Mouse (Mus musculus): ENCODE measurements at regions not wholly inside any gene's neighbourhood (a gene's known extent, or its start where the extent isn't known, plus 50 kb on each side); places are given as distances from the start of the nearest gene placed in this dataset.

DNA sequence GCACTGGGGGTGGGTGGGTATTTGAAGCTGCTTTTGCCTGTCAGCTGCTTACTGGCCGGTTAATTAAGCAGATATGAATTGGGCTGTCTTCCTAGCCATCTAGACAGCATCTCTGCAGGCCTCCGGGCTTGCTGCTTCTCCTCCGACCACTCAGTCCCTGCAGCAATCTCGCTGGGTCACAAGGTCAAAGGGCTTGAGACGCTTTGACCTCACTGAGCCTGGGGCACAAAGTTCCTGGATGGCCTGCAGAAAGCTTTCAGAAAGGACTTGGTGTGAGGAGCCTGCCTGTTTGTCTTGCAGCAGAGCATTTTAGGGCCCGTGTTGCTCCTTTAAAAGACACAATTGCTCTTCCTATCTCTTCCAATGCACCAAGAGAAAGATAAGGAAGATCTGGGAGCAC, 83.7 kb upstream of the Ppp2r5a start:
- no peak for DNase-seq

DNA sequence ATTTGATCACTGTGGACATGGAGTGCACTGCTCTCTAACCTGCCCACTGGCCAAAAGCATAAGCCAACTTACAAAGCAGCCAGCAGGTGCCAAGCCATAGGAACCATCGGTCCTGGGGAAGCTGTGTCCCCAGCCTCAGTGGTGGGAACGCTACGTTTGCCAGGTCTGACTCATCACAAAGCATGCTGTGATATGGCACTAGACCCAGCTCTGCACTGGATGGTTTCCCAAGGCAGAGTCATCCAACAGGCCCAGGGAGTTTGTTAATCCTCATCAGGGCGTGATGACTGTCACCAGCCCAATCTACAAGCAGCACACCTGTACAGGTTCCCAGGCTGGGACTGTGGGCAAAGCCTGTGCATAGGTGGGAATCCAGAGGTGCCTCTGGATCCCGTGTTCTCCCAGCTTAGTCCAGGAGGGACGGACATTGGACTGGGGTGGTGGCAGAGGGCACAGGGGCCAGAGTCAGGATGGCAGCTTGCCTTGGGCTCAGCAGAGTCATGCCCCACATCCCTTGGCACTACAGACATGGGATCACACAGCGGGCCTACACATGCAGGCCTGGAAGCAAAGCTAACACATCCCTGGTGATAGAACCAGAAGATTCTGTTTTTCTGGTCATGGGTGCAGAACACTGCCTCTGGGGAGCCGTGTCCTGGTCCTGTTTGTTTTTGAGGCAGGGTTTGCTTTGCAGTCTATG, 81.8 kb upstream of the Ppp2r5a start:
- DNase-seq: peak in 1 of 2 experiments; percentile 42

DNA sequence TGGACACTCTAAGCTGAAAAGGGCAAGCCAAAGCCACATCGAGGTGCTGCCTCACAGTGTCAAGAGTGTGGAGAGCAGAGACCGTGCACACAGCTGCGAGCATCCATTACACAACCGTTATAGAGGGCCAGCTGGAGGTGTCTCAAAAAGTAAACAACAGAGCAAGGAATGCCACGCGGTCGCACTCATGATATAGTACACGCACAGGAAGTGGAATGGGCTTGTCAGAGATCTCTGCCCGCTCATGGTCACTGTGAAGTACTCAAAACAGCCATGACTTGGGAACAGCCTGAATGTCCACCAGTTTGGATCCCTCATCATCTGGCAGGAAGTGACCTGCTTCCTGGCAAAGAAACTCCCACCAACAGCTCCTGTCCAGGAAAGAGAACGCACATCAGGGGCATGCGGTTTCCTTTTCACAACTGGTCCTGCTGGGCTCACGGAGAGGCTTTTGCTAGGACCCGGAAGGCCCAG, 76.9 kb upstream of the Ppp2r5a start:
- DNase-seq: peak; percentile 71 to 89

DNA sequence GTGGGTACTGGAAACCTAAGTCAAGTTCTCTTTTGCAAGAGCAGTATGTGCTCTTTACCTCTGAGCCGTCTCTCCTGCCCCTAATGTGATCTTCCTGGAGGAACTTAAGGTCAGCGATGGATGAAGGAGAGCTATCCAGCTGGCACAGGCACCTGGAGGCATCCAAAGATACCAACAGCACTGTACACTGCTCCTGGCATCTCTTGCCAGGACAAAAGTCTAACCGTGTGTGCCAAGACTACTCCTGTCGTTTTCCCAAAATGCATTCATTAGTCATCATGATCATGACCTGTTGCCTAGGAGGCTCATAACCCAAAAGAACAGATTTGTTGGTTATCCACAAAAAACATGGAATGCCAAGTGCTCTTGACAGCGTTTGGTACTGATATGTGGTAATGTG, 69.5 kb upstream of the Ppp2r5a start:
- DNase-seq: peak in 1 of 2 experiments; percentile 10

DNA sequence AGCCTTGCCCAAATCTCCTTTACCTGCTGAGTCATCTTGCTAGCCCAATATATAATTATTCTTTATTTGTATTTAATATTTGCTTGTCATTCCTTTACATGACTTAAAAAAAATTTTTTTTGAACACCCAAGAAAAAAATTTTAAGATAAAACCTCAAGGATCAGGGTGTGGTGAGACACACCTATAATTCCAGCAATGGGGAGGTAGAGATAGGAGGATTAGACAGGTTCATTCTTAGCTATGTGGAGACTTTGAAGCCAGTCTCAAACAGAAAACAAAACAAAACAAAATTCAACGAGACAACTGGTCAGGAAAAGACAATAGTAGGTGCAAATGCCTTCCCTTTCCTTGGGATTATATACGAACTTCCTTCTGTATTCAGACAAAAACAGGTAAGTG, 68.4 kb upstream of the Ppp2r5a start:
- no peak for DNase-seq

DNA sequence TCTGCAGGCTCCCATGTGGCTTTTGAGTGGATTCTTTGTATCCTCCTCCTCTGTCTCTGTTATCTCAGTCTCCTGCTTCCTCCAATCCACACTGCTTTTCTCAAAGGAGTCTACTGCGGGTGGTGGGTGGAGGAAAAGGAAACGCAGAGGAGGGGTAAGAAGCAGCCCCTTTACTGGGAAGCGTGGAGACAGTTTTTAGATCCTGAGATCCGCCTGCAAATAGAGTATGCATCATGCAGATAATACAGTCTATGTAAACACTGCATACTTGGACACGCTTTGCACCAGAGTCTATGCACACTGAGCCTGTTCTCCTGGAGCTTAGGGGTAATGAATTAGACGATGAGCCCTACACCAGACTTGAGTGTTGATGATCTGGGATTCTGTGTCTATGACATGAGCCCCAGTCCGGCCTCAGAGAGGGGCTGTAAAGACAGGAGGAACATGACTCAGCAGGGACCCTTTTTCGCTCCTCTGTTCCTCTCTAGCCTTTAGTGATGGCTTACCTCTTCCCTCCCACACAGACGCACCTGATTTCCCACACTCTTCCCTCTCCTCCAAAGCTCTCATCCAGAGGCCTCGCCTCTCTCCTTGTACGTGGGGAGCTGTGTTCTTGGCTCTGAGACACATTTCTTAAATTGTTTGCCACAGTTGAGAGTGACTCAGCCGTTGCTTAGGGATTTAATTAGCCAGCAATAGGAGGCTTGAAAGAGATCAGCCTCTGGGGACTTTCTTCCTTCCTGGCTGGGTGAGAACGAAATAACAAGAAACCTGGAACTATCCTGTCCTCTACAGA, 67.3 kb upstream of the Ppp2r5a start:
- peak; percentile 72 to 88 for DNase-seq

DNA sequence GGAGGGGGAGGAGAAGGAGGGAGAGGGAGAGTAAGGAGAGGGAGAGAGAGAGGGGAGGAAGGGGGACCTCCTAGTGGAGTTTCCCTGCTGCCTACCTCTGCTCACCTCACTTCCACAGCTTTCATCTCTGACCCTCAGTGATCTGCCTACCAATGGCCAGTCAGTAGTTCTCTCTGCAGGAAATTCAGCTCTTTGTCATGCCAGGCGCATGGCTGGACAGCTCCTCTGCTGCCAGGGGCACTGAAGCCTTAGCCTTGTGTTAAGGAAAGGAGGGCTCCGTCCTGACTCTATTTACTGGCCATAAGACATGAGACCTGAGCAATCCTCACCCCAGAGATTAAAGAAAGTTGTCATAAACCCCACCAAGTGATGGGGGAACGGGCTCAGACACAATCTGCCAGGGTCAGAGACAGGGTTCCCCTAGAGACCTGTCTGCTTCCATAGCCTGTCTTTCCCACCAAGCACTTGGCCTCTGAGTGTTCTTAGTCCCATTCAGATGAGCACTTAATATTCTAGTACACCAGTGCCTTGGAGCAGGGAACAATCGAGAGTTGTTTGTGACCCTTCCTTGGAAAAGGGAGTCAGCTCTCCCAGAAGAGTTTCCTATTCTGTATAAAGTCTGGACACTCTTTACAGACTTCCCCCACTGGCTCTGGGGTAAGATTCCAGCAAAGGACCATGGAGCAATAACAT, 65.9 kb upstream of the Ppp2r5a start:
- DNase-seq: no peak

DNA sequence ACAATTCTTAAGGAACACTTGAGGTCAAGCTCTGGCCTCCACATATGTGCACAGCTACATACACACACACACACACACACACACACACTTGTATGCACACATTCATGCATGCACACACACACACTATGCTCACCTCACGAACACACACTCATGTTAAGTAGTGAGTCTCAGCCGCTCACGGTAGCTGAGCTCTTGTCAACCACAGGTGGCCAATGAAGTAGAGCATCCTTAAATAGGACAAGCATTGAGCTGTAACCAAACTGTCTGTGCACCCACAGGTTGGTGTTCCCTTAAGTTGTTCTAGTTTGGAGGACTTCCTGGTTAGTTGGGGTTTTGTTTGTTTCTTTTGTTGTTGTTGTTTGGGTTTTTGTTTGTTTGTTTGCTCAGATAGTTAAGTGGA, 63.2 kb upstream of the Ppp2r5a start:
- no peak for DNase-seq

DNA sequence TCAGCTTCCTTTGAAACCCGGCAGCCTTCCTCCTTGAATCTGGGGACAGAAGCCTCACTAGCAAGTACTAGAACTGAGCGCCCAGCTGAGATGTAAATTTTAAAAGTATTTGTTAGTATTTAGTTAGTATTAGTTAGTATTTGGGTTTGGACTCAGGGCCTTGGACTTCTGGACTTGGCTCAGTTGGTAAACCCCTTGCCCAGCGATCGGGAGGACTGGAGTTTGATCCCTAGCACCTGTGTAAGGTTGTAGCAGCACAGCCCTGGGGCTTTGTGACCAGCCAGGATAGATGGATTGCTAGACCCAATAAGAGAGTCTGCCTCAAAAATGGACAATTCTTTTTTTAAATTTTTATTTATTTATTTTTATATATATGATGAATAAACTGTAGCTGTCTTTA, 62.7 kb upstream of the Ppp2r5a start:
- DNase-seq: no peak

DNA sequence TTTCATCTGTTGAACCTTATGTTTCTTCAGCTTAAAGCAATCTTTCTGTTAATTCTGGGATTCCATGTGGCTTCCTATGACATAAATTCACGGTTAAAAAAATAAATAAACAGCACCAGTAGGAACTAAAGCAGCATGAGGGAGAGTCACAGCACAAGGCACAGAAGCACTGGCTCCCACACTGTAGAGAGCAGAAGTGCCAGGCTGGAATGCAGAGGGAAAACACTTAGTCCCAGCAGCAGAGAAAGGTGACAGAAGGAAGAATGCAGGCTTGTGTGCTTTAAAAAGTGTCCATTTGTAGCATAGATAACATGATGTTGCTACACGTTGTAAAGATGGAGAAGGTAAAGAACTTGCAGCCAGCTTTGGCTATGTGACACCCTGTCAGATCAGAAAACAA, 62.1 kb upstream of the Ppp2r5a start:
- DNase-seq: no peak

DNA sequence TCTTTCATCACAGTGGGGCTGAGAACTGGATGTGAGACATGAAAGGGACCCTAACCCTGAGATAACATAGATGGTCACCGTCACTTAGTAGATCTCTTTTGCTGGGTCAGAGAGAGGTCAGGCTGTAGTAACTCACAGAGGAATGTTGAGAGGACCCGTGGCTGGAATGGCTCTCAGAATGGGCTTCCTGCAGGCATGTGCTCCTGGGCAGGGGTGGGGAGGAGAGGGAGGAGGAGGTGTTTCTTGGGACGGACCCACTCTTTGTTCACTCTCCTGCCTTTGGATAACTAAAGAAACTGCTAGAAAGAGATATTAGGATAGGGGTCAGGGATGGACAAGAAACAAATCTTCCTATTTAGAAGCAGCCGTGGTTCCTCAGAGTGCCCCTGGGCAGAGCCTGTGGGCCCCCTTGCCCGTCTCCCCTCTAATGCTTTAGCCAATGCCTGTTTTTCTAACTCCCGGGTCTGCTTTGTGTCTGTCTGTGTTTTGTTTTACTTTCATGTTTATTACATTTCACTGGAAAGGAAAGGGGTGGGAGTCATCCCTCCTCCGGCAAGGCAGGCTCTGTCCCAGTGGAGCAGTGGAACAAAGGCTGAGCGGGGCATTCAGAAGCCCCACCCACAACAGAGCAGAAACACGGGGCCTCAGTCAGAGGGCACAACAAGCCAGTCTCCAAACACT, 58.9 kb upstream of the Ppp2r5a start:
- peak; percentile 60 to 81 for DNase-seq

DNA sequence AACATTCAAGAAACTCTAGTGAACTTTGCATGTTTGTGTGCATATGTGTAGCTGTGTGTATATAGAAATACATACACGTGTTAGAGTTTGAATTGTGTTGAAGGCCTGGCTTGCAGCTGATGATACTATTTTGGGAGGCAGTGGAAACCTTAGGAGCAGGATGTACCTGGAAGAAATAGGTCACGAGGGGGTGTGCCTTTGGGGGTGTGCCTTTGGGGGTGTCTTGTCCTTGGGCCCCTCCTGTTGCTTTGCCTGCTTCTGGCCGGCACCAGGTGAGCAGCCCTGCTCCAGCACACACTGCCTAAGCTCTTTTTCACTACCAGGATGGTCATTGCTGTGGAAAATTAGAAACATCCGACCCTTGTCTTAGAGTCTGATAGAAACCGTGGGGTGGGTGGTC, 56.0 kb upstream of the Ppp2r5a start:
- DNase-seq: no peak

DNA sequence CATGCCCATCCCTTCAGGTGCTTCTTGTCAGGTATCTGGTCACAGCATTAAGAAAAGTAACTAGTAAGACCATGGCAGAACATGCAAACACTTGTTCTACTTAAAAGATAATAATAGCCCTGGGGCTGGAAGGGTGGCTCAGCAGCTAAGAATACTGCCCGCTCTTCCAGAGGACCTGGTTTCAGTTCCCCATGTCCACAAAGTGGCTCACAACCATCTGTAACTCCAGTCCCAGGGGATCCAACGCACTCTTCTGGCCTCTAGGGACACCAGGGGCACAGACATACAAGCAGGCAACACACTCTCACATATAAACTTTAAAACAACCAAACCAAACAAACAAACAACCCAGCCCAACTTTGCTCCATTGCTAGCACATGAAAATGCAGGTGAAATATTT, 55.2 kb upstream of the Ppp2r5a start:
- DNase-seq: peak in 1 of 2 experiments; percentile 45

DNA sequence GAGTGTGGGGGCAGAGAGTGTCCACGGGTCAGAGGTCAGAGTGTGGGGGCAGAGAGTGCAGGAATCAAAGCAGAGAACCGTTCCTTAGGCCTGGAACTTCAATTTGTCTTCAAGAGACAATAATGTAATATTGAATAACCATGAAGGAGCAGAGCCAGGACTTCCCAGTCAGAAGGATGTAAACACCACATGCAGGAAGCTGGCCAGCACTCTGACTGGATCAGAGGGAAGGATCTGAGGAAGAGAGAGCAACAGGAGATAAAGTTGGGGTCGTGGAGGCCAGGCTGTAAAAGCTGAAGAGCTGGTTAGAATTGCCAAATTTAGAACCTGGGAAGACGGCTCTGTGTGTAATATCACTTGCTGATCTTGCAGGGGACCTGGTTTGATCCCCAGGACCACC, 54.0 kb upstream of the Ppp2r5a start:
- peak in 1 of 2 experiments; percentile 54 for DNase-seq

DNA sequence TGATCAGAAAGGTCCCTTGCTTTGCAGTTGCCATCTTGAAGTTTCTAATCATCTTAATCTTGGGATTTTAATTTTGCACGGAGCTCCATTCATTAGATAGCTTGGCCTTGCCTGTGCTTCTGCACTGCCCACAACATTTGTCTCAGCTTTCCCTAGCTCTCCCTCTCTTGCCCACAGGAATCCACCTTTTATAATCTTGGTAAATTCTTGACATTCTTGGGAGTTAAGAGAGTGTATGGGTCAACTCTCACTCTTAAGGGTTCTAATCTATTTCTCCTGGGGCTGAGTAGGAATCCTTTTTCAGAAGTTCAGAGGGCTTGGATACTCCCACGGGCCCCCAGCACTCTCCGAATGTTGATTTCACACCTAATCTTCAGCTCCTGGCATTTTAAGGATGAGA, 51.5 kb upstream of the Ppp2r5a start:
- DNase-seq: no peak

DNA sequence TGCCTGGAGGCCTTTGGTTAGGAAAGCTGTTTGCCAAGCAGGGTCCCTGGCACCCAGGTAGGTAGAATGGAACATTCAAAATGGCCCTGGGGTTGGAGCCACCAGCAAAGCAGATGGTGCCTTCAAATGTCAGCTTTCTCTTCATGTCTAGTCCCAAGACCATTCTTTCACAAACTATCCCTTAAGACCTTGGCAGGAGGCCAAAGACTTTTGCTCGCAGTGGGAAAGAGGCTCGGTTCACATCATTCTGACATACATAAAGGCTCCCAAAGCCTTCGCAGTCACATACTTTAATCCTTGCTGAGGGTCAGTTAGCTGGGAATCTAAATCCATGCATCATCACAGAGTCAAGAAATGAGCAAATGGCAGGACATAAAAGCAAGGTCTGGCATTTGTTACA, 50.5 kb upstream of the Ppp2r5a start:
- peak in 1 of 2 experiments; percentile 43 for DNase-seq
